Mouse (Mus musculus) heart, embryonic 12.5 days (tissue): Measurements from ENCODE around the gene Tecta. TPM values are rescaled to one million over a fixed set of nuclear protein-coding genes. Genes with fewer than 3 reads are reported as not detected.

Source experiments
- ATAC-seq: fragments of 200-750 bp; cut with Nextera tagmentation; 2 replicates; pipeline ENCODE4 v1.8.0; 2017; ENCODE audit warnings: moderate TSS enrichment, moderate library complexity; ENCODE audit not compliant: insufficient number of reproducible peaks, low FRiP score
- H3K27ac ChIP-seq: fragments of 300-500 bp; sonication (generic); 2 replicates; pipeline ENCODE4 v1.5.1; 2016; ENCODE audit warnings: mild to moderate bottlenecking, moderate library complexity; ENCODE audit not compliant: poor library complexity, severe bottlenecking
- H3K27me3 ChIP-seq: fragments of 300-500 bp; sonication (generic); replicated peaks from 2 replicates; pipeline ENCODE4 v1.6.1; 2016; ENCODE audit warnings: mild to moderate bottlenecking, moderate library complexity
- H3K36me3 ChIP-seq: fragments of 300-500 bp; sonication (generic); 2 replicates; pipeline ENCODE4 v1.6.1; 2016; ENCODE audit warnings: mild to moderate bottlenecking, moderate library complexity
- H3K4me1 ChIP-seq: fragments of 300-500 bp; sonication (generic); replicated peaks from 2 replicates; pipeline ENCODE4 v1.6.1; 2016; ENCODE audit warnings: mild to moderate bottlenecking
- H3K4me2 ChIP-seq: fragments of 300-500 bp; sonication (generic); 2 replicates; pipeline ENCODE4 v1.6.1; 2016; ENCODE audit warnings: mild to moderate bottlenecking, moderate library complexity
- H3K4me3 ChIP-seq: fragments of 300-500 bp; sonication (generic); 2 replicates; pipeline ENCODE4 v1.5.1; 2016; ENCODE audit warnings: mild to moderate bottlenecking
- H3K9ac ChIP-seq: fragments of 300-500 bp; sonication (generic); 2 replicates; pipeline ENCODE4 v1.6.1; 2016; ENCODE audit warnings: mild to moderate bottlenecking, moderate library complexity
- H3K9me3 ChIP-seq: fragments of 300-500 bp; sonication (generic); replicated peaks from 2 replicates; pipeline ENCODE4 v1.6.1; 2016; ENCODE audit warnings: mild to moderate bottlenecking, moderate library complexity
- WGBS: fragments of 180-500 bp; shearing (Covaris S2); methylation state at CpG from one replicate; pipeline ENCODE4 v1.1.7; 2016; 5-methylcytosine and 5-hydroxymethylcytosine counted together
- polyA plus RNA-seq: library from polyadenylated mRNA; unstranded; fragments of >200 nt; fragmentation: Nextera tagmentation; extraction: Ambion mirVana; gene quantifications from 2 replicates; pipeline ENCODE4 v1.2.1, GENCODE M21; 2016

The Tecta gene
- polyA plus RNA-seq: 0.08 and 0.19 TPM in 2 replicates

DNA sequence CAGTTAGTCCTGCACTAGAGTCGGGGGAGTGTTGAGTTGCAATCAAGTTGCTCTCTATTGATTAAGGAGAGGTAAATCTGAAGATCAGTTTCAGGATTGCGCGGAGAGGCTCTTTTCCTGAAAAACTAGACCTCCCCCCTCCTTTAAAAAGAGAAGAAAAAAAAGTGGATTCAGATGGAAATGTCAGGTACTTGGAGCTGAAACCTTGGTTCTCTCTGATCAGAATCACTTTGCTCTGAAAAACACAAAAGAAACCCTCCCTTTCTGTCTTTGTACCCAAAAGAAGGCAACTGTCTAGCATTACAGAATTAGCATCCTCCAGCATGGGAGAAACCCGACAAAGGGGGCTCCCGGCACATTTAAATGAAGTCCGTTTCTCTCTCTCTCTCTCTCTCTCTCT lies at the start of gene Tecta:
Gene Tecta, minus strand, starts transcription at position 101 of the 400 bp plus-strand sequence.
- ATAC-seq: no peak
- H3K27ac ChIP-seq: no peak within 1 kb of the TSS
- H3K27me3 ChIP-seq: peaks cover 22% of the 10 kb centered on the region
- H3K36me3 ChIP-seq: no peaks in the 10 kb centered on the region
- 76% methylated on average over 6 of the region's 6 CpGs for WGBS
- H3K4me1 ChIP-seq: peaks cover 3% of the 10 kb centered on the region; the same call in 1 of the 2 replicates
- no peaks in the 10 kb centered on the region for H3K9me3 ChIP-seq
- H3K4me2 ChIP-seq: no peak within 1 kb of the TSS
- no peak within 1 kb of the TSS for H3K9ac ChIP-seq
- H3K4me3 ChIP-seq: no peak within 1 kb of the TSS

- 0 out of 2 replicates have a peak, but pooled peaks cover 4% of the 10 kb centered on the region for H3K4me1 ChIP-seq
- no peak for ATAC-seq
- peaks cover 45% of the 10 kb centered on the region for H3K27me3 ChIP-seq
- no peak overlapping the region for H3K9ac ChIP-seq
- no peaks in the 10 kb centered on the region for H3K9me3 ChIP-seq
- H3K4me2 ChIP-seq: no peak overlapping the region
- no peak overlapping the region for H3K4me3 ChIP-seq
- no peak overlapping the region for H3K27ac ChIP-seq
- 89% methylated on average over 6 of the region's 6 CpGs for WGBS
- H3K36me3 ChIP-seq: peaks cover 23% of the 10 kb centered on the region
Measured at GRCm38 (mm10) chr9:42449043-42449442, 49.3 kb upstream of the Tecta start.

GRCm38 (mm10) chr9:42442100-42442499 lies 42.4 kb upstream of the Tecta start:
- 91% methylated on average over 8 of the region's 8 CpGs for WGBS
- H3K4me3 ChIP-seq: no peak overlapping the region
- H3K9me3 ChIP-seq: no peaks in the 10 kb centered on the region
- H3K4me2 ChIP-seq: no peak overlapping the region
- H3K27me3 ChIP-seq: peaks cover 4% of the 10 kb centered on the region; the same call in 1 of the 2 replicates
- H3K4me1 ChIP-seq: 0 out of 2 replicates have a peak, but pooled peaks cover 4% of the 10 kb centered on the region
- peaks cover 38% of the 10 kb centered on the region for H3K36me3 ChIP-seq
- no peak overlapping the region for H3K27ac ChIP-seq
- no peak overlapping the region for H3K9ac ChIP-seq
- ATAC-seq: no peak

- Histone ChIP-seq H3K27me3 (peaks cover 4% of the 10 kb centered on the region; the same call in 1 of the 2 replicates), H3K27ac (no peak overlapping the region), H3K36me3 (peaks cover 47% of the 10 kb centered on the region), H3K9ac (no peak overlapping the region), H3K4me1 (0 out of 2 replicates have a peak, but pooled peaks cover 4% of the 10 kb centered on the region), H3K4me3 (no peak overlapping the region), H3K4me2 (no peak overlapping the region), H3K9me3 (no peaks in the 10 kb centered on the region)
- 93% methylated on average over 2 of the region's 2 CpGs for WGBS
- no peak for ATAC-seq
Measured at GRCm38 (mm10) chr9:42441234-42441633, 41.5 kb upstream of the Tecta start.

DNA sequence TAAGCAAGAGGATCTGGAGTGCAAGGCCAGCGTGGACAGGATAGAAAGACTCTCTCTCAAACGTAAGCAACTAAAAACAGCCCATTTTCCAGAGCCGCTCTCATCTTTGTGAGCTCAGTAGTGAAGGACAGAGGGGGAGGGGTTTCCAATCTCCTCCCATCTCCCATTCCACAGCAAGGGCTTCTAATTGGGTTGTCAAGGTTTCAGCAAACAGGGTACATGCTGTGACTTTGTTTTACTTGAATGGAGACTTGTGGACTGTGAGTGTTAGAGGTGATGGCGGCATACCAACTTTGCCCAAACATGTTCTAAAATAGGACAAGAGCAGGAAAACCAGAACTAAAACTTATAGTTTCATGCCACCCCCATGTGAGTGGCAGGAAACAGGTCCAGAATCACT lies 39.7 kb upstream of the Tecta start:
- peaks cover 51% of the 10 kb centered on the region for H3K36me3 ChIP-seq
- no peak for ATAC-seq
- WGBS: 53% methylated on average over 4 of the region's 4 CpGs

GRCm38 (mm10) chr9:42432155-42432554 lies 32.4 kb upstream of the Tecta start:
- ATAC-seq: no peak
- no peak overlapping the region for H3K27ac ChIP-seq
- peaks cover 23% of the 10 kb centered on the region for H3K36me3 ChIP-seq
- H3K4me1 ChIP-seq: no peaks in the 10 kb centered on the region
- no peaks in the 10 kb centered on the region for H3K27me3 ChIP-seq
- H3K9ac ChIP-seq: no peak overlapping the region
- no peaks in the 10 kb centered on the region for H3K9me3 ChIP-seq
- H3K4me3 ChIP-seq: no peak overlapping the region
- no peak overlapping the region for H3K4me2 ChIP-seq
- 71% methylated on average over 2 of the region's 2 CpGs for WGBS

More for the DNA sequence above, 39.7 kb upstream of the Tecta start:
- Histone ChIP-seq H3K27me3 (peaks cover 4% of the 10 kb centered on the region; the same call in 1 of the 2 replicates), H3K9me3 (no peaks in the 10 kb centered on the region), H3K4me3 (no peak overlapping the region), H3K4me1 (no peaks in the 10 kb centered on the region), H3K9ac (no peak overlapping the region), H3K4me2 (no peak overlapping the region), H3K27ac (no peak overlapping the region)

DNA sequence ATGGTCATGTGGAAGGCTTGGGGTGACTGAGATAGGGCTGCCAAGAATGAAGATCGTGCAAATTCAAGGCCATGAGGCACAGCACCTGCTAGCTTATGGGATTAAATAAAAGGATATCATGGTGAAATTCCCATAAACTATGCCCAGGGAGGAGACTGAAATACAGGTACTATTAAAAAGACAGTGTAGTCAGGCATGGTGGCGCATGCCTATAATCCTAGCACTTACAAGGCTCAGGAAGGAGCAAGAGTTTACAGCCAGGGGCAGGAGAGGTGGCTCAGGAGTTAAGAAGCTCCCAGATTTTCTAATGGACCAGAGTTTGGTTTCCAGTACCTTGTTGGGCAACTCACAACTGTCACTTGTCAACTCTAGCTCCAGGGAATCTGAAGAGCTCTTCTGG lies 31.9 kb upstream of the Tecta start:
- H3K4me1 ChIP-seq: peaks cover 2% of the 10 kb centered on the region; the same call in 1 of the 2 replicates
- no peak for ATAC-seq
- no peak overlapping the region for H3K4me2 ChIP-seq
- H3K27ac ChIP-seq: no peak overlapping the region
- no peak overlapping the region for H3K4me3 ChIP-seq
- H3K36me3 ChIP-seq: peaks cover 17% of the 10 kb centered on the region
- no peaks in the 10 kb centered on the region for H3K9me3 ChIP-seq
- H3K9ac ChIP-seq: no peak overlapping the region
- 87% methylated on average over 2 of the region's 2 CpGs for WGBS
- no peaks in the 10 kb centered on the region for H3K27me3 ChIP-seq

- no peak overlapping the region for H3K27ac ChIP-seq
- WGBS: 65% methylated on average over 12 of the region's 12 CpGs
- no peak overlapping the region for H3K9ac ChIP-seq
- 0 out of 2 replicates have a peak, but pooled peaks have one; percentile 36 for ATAC-seq
- H3K9me3 ChIP-seq: no peaks in the 10 kb centered on the region
- no peak overlapping the region for H3K4me3 ChIP-seq
- H3K4me2 ChIP-seq: no peak overlapping the region
- no peaks in the 10 kb centered on the region for H3K27me3 ChIP-seq
- H3K36me3 ChIP-seq: peaks cover 9% of the 10 kb centered on the region; the same call in 1 of the 2 replicates
- peaks cover 5% of the 10 kb centered on the region; the same call in 1 of the 2 replicates for H3K4me1 ChIP-seq
Measured at GRCm38 (mm10) chr9:42428060-42428924, 28.6 kb upstream of the Tecta start.

- H3K4me1 ChIP-seq: peaks cover 5% of the 10 kb centered on the region; the same call in 1 of the 2 replicates
- H3K4me2 ChIP-seq: no peak overlapping the region
- no peak for ATAC-seq
- H3K9me3 ChIP-seq: no peaks in the 10 kb centered on the region
- H3K9ac ChIP-seq: no peak overlapping the region
- no peak overlapping the region for H3K4me3 ChIP-seq
- no peak overlapping the region for H3K27ac ChIP-seq
- no peaks in the 10 kb centered on the region for H3K27me3 ChIP-seq
- 51% methylated on average over 10 of the region's 10 CpGs for WGBS
- H3K36me3 ChIP-seq: peaks cover 15% of the 10 kb centered on the region
Measured at GRCm38 (mm10) chr9:42426661-42427358, 27.1 kb upstream of the Tecta start.

- peaks cover 17% of the 10 kb centered on the region for H3K36me3 ChIP-seq
- ATAC-seq: no peak
- H3K9me3 ChIP-seq: no peaks in the 10 kb centered on the region
- H3K4me1 ChIP-seq: peaks cover 5% of the 10 kb centered on the region; the same call in 1 of the 2 replicates
- H3K27me3 ChIP-seq: no peaks in the 10 kb centered on the region
- H3K9ac ChIP-seq: no peak overlapping the region
- H3K4me3 ChIP-seq: no peak overlapping the region
- 73% methylated on average over 2 of the region's 2 CpGs for WGBS
- H3K27ac ChIP-seq: no peak overlapping the region
- no peak overlapping the region for H3K4me2 ChIP-seq
Measured at GRCm38 (mm10) chr9:42423649-42424048, 23.9 kb upstream of the Tecta start.

GRCm38 (mm10) chr9:42419687-42420086 lies 20.0 kb upstream of the Tecta start:
- no peak overlapping the region for H3K27ac ChIP-seq
- H3K9ac ChIP-seq: no peak overlapping the region
- 48% methylated on average over 2 of the region's 2 CpGs for WGBS
- no peak overlapping the region for H3K4me3 ChIP-seq
- H3K4me2 ChIP-seq: no peak overlapping the region
- no peaks in the 10 kb centered on the region for H3K9me3 ChIP-seq
- H3K36me3 ChIP-seq: peaks cover 17% of the 10 kb centered on the region
- H3K4me1 ChIP-seq: no peaks in the 10 kb centered on the region
- no peaks in the 10 kb centered on the region for H3K27me3 ChIP-seq
- ATAC-seq: no peak
